Mouse (Mus musculus) gastrocnemius, postnatal 36 days (tissue): ENCODE results near the gene Tex14. TPM values are rescaled to one million over a fixed set of nuclear protein-coding genes. Genes with fewer than 3 reads are reported as not detected.
"Not testable (repeated sequence)": the region's sequence is repeated elsewhere in the genome, so short reads cannot be mapped to it uniquely, and the experiment has no call there.

Experiments
- DNase-seq, 2 experiments: peaks; one replicate each; pipeline ENCODE4 v3.0.0; 2022
- intact Hi-C: fragments of 180-260 bp; cut with DNase I; formaldehyde crosslinking; loops from one replicate; pipeline ENCODE4 v1.15.1; 2025
- total RNA-seq, 2 experiments: library from RNA; stranded (reverse); gene quantifications; 2 replicates each; pipeline ENCODE4 v1.2.3; 2021

The Tex14 gene
- total RNA-seq, 2 experiments from 2014 or later, result not detected

GRCm38 (mm10) chr11:87444735-87445428, 40.0 kb downstream of the Tex14 start:
- DNase-seq, result no peak
- intact Hi-C loops, result no loop called here

GRCm38 (mm10) chr11:87445593-87445992, 40.7 kb downstream of the Tex14 start:
- intact Hi-C loops, DNase-seq: not testable (repeated sequence)

GRCm38 (mm10) chr11:87446159-87446558, 41.3 kb downstream of the Tex14 start:
- no peak for DNase-seq
- intact Hi-C loops, result no loop called here

- DNase-seq, result no peak
- intact Hi-C loops, result no loop called here
These were observed 42.6 kb downstream of the Tex14 start for GRCm38 (mm10) chr11:87447429-87447828.

GRCm38 (mm10) chr11:87448081-87448475, 43.2 kb downstream of the Tex14 start:
- intact Hi-C loops, result not testable (repeated sequence)
- peak; percentile 93 for DNase-seq

- DNase-seq, intact Hi-C loops: not testable (repeated sequence)
These were observed 43.8 kb downstream of the Tex14 start for GRCm38 (mm10) chr11:87448476-87449199.

GRCm38 (mm10) chr11:87449200-87449547, 44.3 kb downstream of the Tex14 start:
- no peak for DNase-seq
- intact Hi-C loops, result no loop called here

- DNase-seq, intact Hi-C loops: not testable (repeated sequence)
These were observed 45.0 kb downstream of the Tex14 start for GRCm38 (mm10) chr11:87449847-87450246.

GRCm38 (mm10) chr11:87452779-87453178, 47.9 kb downstream of the Tex14 start:
- DNase-seq, intact Hi-C loops: not testable (repeated sequence)

- no peak for DNase-seq
- intact Hi-C loops, result no loop called here
These were observed 48.6 kb downstream of the Tex14 start for GRCm38 (mm10) chr11:87453216-87454034.

- no peak for DNase-seq
- intact Hi-C loops, result no loop called here
These were observed 49.3 kb downstream of the Tex14 start for GRCm38 (mm10) chr11:87454035-87454690.

- DNase-seq, result no peak
- intact Hi-C loops, result no loop called here
These were observed 50.7 kb downstream of the Tex14 start for GRCm38 (mm10) chr11:87455573-87455972.

GRCm38 (mm10) chr11:87455984-87456383, 51.1 kb downstream of the Tex14 start:
- intact Hi-C loops, result no loop called here

GRCm38 (mm10) chr11:87460566-87460965, 55.7 kb downstream of the Tex14 start:
- intact Hi-C loops, result no loop called here
- no peak for DNase-seq

More at GRCm38 (mm10) chr11:87455984-87456383, 51.1 kb downstream of the Tex14 start:
- no peak for DNase-seq

GRCm38 (mm10) chr11:87461780-87462460, 57.1 kb downstream of the Tex14 start:
- peak; percentile 75 to 78 for DNase-seq
- intact Hi-C loops, result not testable (repeated sequence)

GRCm38 (mm10) chr11:87462461-87463242, 57.8 kb downstream of the Tex14 start:
- intact Hi-C loops, result no loop called here
- no peak for DNase-seq

GRCm38 (mm10) chr11:87463243-87463540, 58.3 kb downstream of the Tex14 start:
- intact Hi-C loops, result no loop called here
- no peak for DNase-seq

- intact Hi-C loops, DNase-seq: not testable (repeated sequence)
These were observed 59.0 kb downstream of the Tex14 start for GRCm38 (mm10) chr11:87463792-87464430.
